Mouse (Mus musculus) urinary bladder, postnatal 36 days (tissue): Measurements from ENCODE around the gene Cul9.
"Not testable (repeated sequence)": the region's sequence is repeated elsewhere in the genome, so short reads cannot be mapped to it uniquely, and the experiment has no call there.

Experiments
- DNase-seq, 2 experiments: peaks; one replicate each; pipeline ENCODE4 v3.0.0; 2022; ENCODE audit warnings: low spot score in 2 of 2, mixed read lengths in 1 of 2

The Cul9 gene

DNA sequence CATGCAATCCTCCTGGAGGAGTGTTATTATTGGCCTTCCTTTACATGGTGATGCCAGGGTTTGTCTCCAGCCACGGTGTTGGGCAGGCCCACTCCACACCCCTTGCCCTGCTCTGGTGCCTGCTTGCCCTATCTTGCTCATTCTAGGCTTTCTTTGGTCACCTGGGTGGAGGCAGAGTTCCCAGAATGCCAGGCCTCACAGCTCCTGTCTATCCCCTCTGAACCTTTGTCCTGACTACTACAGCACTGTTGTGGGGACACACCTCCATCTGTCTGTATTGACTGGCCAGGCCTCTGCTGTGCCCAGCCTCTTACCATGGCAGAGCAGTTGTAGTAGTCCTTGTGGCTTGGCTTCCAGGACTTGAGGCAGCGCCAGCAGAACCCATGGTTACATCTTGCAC is 43.4 kb downstream of the Cul9 start:
- no peak for DNase-seq

DNA sequence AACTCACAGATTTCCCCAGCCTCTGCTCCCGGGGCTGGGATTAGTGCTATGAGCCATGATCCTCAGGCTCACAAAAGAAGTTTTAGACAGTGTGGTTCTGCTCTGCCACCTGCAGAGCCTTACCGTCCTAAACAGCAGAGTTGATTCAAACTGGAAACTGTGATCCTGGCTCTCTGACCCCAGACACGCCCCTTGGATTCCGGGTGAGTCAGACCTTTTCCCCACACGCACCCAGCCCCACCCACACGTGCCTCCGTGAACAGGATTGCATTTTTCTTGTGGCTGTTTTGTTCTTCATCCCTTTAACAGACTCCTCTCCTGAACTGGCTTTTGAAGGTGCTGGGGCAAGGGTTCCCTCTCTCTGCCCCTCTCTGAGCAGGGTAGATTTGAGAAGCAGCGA is 48.2 kb downstream of the Cul9 start:
- DNase-seq: peak; percentile 21 to 42

DNA sequence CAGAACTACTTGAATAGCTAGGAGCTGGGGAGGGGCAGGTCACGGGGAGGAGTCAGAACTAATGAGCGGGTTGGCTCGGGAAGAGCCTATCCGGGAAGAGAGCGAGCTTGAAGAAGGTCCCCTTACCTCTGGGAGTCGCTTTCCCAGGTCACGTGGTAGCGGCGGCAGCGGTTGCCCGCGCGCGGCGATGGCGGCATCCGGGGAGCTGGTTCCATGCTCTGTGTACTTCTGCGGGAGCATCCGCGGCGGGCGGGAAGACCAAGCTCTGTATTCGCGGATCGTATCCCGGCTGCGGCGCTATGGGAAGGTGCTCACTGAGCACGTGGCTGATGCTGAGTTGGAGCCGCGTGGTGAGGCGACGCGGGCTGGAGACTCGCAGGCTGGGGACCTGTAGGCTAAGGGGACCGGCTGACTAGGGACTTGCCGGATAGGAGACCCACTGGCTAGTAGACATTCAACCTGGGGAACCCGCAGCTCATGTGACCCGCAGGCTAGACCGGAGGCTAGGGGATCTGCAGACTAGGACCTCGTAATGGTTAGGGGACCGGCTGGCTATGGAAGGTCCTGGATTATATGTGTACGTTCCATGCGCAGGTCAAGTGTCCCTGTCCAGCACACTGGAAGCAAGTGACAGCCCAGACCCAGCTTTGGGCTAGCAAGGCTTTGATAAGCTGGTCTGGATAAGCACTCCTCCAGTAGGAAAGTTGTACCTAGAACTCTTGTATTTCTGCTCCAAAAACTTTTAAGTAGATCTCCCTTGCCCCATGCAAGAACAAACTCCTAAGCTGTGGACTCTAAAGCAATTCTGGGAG is 49.4 kb downstream of the Cul9 start, which contains the start of gene Dnph1:
Dnph1 (plus strand) TSS at position 89 of the 812 bp plus-strand sequence.
- DNase-seq: peak; percentile 49 to 72

DNA sequence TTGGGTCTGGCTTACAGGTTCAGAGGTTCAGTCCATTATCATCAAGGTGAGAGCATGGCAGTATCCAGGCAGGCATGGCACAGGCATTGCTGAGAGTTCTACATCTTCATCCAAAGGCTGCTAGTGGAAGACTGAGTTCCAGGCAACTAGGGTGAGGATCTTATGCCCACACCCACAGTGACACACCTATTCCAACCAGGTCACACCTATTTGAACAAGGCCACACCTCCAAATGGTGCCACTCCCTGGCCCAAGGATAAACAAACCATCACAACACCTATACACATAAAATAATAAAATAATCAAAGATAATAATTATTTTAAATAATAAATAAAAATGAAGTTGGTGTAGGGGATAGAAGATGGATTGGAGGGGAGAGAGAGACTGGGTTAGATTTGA is 50.1 kb downstream of the Cul9 start:
- DNase-seq: not testable (repeated sequence)

DNA sequence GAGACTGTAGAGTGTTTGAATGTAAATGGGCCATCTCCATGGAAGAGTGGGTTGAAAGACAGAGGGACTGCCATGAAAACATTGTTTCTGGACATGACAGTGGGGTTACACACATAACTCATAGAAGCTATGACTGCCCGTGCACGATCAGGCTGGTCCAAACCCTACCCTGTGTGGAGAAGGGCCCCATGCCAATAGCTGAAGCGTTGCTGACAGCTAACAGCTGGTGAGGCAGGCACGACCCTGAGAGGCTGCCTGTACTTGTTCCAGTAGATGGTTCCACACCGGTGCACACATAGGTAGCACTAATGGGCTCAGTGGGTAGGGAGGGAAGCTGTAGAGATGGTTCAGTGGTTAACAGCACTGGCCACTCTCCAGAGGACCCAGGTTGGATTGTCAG is 50.7 kb downstream of the Cul9 start:
- no peak for DNase-seq

DNA sequence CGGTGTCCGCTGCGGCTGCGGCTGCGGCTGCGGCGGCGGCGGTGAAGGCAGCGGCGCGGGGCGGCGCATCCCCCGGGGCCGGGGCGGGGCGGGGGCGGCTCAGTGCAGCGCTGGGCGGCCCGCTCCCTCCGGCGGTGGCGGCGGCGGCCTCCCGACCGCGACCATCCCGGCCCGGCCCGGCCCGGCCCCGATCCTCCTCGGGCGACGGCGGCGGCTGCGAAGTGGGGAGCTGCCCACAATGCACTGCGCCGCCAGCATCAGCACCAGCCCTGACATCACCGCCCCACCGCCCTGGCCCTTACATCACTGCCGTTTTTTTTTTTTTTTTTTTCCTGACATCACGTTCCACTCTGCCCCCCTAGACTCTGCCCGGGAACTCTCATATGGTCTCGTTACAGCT is 58.8 kb downstream of the Cul9 start, which contains the start of gene Ttbk1:
Ttbk1 (minus strand) TSS at position 245 of the 400 bp plus-strand sequence.
- DNase-seq: no peak

DNA sequence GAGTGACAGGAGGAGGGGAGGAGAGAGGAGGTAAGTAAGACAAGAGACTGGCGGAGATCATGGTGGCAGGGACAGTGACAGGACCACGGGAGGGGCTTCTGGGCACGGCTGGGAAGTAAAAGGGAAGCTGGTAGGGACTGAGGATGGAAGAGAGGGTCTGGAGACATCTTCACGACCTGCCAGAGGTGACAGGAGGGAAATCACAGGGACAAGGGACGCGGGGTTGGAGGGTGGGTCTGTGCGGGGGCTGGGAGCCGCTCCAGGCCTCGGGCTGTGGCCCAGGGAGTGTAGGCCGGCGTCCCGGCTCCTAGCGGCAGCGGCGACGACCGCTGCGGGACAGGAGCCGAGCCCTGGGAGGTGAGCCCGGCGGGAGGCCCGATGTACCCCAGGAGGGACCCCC is 59.2 kb downstream of the Cul9 start:
- no peak for DNase-seq

DNA sequence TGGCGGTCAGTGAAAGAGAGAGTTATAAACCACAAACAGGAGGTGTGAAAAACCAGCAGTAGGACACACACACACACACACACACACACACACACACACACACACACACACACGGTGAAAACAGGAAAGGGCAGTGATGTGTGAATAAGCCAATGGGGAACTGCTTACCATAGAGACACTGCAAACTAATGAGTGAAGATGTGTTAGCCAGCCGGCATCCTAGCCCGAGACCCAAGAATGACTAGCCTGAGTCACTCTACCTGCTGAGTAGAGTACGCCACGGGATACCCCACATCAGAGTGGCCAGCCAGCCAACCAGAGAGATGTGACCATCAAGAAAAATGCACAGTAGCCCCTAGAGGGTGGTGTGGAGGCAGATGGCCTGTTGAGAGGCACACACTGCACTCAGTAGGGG is 61.7 kb downstream of the Cul9 start:
- no peak for DNase-seq

DNA sequence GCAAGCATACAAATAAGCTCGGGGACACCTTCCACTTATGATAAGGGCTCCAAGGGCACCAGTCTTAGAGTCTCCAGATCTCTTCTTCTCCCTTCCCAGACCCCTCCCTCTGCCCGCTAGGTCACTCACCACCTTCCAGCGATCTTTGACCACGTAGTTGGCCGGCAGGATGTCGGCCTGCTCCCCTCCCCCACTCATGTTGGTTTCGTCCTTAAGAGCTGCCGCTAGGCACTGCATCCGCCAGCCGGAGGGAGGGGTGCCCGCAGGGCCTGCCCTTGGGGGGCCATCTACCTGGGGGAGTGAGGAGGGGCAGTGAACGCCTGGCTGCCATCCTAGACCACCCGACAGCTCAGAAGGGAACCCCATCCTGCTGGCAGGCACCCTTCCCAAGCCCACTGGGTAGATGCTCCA is 62.2 kb downstream of the Cul9 start:
- no peak for DNase-seq

DNA sequence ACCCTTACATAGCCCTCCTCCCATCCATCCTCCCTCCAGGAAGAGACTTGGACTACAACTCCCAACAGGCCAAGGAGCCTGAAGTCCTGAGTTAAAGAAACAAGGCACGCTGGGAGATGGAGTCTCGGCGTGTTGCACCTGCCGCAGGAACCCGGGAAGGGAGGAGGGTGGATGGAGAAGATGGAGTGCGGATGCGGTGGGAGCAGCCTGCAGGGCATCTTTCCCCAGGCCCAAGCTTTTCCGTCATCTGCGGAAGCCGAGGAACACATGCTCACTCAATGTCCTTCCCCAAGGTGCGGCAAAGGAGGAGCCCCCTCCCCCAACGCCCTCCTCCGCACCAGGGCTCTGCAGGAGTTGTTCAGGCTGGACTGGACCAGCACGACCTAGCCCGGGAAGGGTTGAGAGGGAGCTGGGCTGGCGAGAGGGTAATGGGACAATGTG is 62.6 kb downstream of the Cul9 start:
- peak in 1 of 2 experiments; percentile 16 for DNase-seq

DNA sequence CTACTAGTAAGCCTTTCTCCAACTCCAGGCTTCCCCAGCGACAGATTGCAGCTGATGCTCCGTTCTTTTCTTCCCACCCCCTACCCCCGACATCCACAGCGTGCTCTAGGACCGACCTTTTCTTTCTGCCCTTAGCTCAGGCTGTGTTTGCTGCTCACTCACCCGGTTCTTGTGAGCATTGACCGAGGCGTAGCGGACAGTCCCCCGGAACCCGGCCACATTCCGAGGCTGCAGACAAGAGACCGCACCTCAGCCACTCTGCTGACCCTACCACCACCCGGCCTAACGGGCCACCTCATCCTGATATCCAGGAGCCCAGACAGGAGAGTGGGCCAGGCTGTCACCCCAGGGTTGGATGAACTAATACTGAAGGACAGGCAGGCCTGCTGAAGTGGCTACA is 68.9 kb downstream of the Cul9 start:
- DNase-seq: no peak

DNA sequence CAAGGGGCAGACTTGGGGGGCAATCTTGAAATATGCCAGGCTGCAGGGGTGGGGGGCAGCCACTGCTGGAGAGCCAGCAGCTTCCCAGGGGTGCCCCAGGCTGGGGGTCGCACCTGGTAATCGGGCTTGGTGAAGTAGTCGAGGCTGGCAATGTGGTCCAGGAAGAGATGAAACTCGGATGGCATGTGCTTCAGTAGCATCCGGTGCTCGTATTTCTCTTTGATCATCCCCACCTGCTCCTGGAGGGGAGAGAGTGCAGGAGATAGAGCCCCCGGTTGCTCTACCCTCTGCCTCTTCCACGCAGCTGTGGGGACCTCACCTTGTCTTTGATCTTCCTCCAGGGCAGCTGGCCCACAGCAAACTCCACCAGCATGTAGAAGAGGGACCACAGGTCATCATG is 69.6 kb downstream of the Cul9 start:
- no peak for DNase-seq

DNA sequence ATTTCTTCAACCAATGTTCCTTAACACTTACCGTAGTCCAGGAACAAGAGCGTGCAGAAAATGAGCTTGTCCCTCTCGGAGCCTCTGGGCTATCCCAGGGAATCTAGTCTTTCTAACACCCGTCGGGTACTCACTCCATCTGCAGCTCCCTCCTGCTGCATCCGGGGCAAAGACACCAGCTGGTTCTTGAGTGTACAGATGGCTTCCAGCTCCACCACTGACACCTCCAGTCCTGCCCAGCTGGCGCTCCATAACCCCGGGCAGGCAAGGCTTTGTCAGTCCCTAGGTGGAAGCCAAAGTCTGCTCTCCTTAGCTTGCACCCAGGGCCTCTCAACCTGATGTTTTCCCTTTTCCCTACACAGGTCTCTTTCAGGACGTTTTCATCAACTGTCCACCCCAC is 78.4 kb downstream of the Cul9 start:
- DNase-seq: no peak

DNA sequence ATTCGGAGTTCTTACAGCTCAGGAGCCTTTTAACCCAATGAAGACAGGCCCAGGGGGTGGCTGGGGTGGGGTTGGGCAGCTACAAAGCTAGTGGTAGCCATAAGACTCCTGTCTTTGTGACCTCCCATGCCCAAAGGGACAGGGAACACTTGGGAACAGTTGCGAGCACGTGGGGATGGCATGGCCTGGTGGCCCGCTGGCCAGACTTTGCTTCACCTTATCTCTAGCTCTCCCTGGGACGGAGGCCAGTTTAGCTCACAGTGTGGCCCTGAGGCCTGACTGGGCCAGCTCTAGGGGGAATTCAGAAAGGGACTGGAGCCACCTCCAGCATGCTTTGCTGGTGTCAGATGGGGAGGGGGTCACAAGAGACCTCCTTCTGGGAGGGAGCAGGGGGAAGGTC is 84.0 kb downstream of the Cul9 start:
- peak in 1 of 2 experiments; percentile 16 for DNase-seq

DNA sequence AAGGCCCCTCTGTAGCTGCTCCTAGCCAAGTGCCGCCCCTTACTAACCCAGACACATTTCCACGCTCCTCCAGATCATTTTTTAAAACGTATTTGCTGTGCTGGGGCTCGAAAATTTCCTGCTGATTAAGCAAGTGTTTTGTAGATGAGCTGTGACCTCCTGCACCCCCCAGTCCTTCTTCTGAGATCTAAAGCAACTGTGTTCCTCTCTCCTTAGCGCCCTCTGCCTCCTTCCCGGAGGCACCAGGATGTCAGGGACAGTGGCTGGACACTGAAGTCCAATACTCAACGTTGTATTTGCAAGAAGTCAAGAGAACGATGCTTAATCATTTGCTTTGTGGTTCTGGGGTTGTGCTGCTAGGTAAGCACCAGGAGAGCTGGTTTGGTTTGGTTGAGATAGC is 84.8 kb downstream of the Cul9 start:
- DNase-seq: no peak

DNA sequence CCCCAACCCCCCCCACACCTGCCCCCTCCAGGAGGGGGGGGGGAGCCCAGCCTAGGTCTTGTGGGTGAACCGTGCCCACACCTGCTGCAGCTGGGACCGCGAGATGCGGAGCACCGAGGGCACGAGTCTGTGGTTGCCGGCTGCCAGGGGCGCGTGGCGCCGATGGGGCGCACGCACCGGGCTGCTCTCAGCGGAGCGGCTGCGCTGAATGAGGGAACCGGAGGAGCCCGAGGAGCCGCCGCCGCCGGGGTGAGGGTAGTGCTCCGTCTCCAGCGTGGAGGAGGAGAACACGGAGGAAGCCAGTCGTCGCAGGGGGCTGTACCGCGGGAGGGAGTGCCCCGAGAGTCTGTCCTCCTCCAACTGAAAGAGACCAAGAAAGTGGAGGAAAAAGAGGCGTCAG is 85.5 kb downstream of the Cul9 start:
- DNase-seq: no peak

DNA sequence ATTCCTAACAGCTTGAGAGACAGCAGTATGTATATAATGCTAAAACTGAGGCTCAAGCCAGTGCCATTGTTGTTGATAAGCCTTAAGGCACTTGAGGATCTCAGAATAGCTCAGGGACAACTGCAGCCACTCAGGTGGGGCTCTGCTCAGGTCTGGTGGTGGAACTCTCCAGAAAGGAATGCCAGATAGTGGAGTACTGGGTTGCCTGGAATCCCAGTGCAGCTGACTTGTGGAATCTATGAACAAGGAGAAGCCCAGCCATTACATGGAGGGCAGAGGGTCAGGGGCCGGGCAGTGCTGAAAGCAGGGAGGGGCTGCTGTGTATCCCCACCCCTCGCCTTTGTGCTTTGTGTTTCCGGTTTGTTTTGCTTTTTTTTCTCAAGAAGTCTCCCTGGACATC is 87.7 kb downstream of the Cul9 start:
- no peak for DNase-seq

DNA sequence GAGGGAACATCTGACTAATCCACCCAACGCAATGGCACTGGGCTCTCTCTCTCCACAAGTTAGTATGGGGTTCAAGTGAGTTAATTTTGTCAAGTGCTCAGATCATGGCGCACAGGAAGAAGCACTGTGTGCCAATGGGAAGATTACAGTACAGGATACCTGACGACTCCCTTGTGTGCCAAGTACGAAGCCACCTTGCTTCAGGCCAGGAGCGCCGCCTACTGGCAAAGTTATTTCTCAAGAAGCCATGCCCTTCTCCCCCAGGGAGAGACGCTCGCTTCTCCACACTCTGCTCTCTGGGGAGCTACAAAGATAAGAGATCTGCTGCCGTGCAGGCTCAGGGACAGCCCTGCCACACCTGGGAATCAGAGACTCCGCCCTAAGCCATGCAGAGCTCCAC is 88.4 kb downstream of the Cul9 start:
- DNase-seq: peak; percentile 28 to 48

DNA sequence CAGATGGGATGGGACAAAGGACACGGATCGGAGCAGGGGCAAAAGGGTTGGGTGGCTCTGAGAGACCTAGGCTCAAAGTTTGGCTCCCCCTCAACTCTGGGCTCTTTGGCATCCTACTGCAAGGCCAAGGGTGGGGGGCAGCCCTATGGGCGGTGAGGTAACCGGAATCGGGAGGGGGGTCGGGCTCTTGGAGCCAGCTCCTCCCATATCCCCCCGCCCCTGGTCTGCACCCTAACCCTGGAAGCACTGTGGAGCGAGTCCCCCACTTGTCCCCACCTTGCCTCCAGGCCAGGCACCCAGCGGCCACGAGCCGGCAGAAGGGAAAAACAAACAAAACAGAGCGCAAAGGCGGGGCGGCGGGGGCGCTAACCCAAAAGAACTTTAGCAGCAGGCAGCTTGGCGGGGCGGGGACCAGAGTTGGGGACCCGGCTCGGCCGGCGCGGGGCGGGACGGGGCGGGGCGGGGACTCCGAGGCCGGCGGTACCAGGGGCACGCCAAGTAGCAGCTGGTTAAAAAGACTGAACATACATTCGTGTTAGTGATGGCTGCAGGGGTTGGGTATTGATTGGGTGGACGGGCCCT is 91.0 kb downstream of the Cul9 start:
- peak; percentile 33 to 36 for DNase-seq

DNA sequence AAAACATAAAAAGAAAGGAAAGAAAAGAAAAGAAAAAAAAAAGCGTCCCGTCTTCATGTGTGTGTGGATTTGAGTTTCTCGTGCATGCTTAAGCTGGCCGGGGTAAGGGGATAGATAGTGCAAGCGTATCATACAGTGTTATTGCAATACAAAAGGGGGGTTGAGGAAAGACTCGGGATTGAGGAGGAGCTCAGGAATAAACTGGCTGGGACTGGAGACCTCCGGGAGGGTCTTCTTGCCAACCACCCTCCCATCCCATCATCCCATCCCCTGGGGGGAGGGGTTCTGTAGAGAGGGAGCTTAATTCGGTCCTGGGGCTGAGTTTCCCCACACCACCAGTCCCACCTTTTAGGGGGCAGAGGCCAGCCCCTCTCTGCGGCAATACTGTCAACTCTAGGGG is 91.6 kb downstream of the Cul9 start:
- DNase-seq: no peak

DNA sequence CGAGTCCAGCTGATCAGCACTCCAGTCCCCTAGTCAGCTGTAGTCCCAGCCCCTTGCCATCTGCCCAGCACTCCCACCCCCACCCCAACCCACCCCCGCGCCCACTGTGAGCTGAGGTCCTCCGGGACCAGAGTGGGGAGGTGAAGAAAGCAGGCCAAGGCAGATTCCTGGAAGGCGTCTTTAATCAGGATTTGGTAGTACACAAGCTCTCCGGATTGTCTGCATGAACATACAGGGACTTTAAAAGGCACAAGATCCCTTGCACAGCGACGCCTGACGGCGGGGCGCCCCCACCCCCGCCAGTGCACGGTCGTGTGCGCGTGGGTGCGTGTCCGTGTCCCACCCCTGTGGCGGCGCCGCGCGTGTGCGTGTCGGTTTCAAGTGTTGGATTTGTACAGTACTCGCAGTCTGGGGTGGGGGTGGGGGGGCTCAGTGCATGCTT is 92.2 kb downstream of the Cul9 start:
- DNase-seq: no peak

DNA sequence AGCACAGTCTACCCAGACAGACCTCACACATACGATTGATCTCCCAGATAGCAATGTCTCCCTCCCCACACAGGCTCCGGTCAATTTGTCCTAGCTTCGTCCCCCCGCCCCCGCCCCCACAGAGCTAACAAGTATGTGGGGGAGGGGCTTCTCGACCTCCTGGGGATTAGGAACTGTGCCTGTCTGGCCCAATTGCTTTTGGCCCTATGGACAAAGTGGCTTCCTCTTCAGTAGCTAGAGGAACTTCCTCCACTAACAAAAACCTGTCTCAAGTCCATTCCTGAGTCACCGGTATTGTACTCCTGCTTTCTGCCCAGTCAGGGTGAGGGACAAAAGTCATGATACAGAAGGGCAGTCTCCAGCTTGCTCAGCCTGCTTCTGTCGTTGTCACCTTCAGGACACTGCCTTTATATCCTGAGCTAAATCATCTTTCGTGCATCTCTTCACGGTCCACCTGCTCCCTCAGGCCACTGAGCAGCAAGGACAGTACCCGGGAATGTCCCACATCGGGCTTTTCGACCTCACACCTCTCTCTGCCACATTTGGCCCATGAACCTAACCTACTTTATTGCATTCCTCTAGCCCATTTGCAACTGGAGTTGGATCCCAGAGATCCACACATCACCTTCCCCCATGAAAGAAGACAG is 92.8 kb downstream of the Cul9 start:
- no peak for DNase-seq

DNA sequence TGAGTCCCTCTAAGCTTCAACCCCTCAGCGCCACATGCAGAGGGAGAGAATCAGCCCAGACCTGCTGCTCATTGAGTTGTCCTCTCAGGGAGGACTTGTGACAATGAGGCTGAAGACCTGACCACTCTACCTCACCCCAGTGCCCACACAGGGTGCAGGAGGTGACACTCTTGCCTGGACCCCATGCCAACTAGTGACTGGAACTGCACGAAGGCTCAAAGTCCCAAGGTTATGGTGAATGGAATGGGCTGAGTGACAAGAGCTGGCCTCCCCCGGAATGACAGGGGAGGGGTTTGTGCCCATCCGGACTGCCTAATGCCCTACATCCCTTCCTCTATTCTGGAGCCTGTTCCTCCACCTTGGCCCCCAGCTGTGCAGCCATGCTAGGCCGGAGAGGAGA is 93.5 kb downstream of the Cul9 start:
- DNase-seq: no peak
